Mouse (Mus musculus) left cerebral cortex, adult 2 months (tissue): Measurements from ENCODE around the gene Anxa9. TPM values are rescaled to one million over a fixed set of nuclear protein-coding genes. Genes with fewer than 3 reads are reported as not detected.

Experiments
- DNase-seq, 2 experiments: peaks; one replicate each; pipeline ENCODE4 v3.0.0; 2021 to 2022; ENCODE audit warnings: low spot score in 2 of 2, mixed read lengths in 1 of 2; ENCODE audit errors: extremely low spot score in 1 of 2
- H3K27ac ChIP-seq: fragments of 200-600 bp; 2 replicates; pipeline ENCODE4 v1.8.1; 2022
- H3K4me3 ChIP-seq: fragments of 200-600 bp; 2 replicates; pipeline ENCODE4 v1.8.1; 2022
- CTCF ChIP-seq: fragments of 200-600 bp; IDR thresholded peaks from 2 replicates; pipeline ENCODE4 v1.8.1; 2022; ENCODE audit warnings: antibody characterized with exemption, mild to moderate bottlenecking, moderate library complexity
- intact Hi-C: fragments of 180-260 bp; cut with DNase I; formaldehyde crosslinking; loops from one replicate; pipeline ENCODE4 v1.15.1; 2025
- total RNA-seq, 2 experiments: library from RNA; stranded (reverse); gene quantifications; 2 replicates each; pipeline ENCODE4 v1.2.3; 2021

Anxa9 gene
- total RNA-seq, 2 experiments from 2014 or later, result 0.61 to 1.00 TPM

GRCm38 (mm10) chr3:95319701-95320625 is 13.0 kb upstream of the Anxa9 start:
- DNase-seq, result peak in 1 of 2 experiments; percentile 16
- Histone ChIP-seq H3K4me3 (no peak overlapping the region), H3K27ac (peak overlapping the region; percentile 64)
- intact Hi-C loops, result no loop called here
- no peak for TF ChIP-seq CTCF

- intact Hi-C loops, result no loop called here
- DNase-seq, result no peak
- no peak for TF ChIP-seq CTCF
- peak overlapping the region; percentile 38; the same call in 1 of the 2 replicates for H3K27ac ChIP-seq
- H3K4me3 ChIP-seq, result no peak overlapping the region
Measured at GRCm38 (mm10) chr3:95319110-95319509, 12.1 kb upstream of the Anxa9 start.

GRCm38 (mm10) chr3:95318548-95318947 is 11.6 kb upstream of the Anxa9 start:
- TF ChIP-seq CTCF, result no peak
- H3K27ac ChIP-seq, result peak overlapping the region; percentile 38; the same call in 1 of the 2 replicates
- H3K4me3 ChIP-seq, result no peak overlapping the region
- peak in 1 of 2 experiments; percentile 16 for DNase-seq
- intact Hi-C loops, result no loop called here

DNA sequence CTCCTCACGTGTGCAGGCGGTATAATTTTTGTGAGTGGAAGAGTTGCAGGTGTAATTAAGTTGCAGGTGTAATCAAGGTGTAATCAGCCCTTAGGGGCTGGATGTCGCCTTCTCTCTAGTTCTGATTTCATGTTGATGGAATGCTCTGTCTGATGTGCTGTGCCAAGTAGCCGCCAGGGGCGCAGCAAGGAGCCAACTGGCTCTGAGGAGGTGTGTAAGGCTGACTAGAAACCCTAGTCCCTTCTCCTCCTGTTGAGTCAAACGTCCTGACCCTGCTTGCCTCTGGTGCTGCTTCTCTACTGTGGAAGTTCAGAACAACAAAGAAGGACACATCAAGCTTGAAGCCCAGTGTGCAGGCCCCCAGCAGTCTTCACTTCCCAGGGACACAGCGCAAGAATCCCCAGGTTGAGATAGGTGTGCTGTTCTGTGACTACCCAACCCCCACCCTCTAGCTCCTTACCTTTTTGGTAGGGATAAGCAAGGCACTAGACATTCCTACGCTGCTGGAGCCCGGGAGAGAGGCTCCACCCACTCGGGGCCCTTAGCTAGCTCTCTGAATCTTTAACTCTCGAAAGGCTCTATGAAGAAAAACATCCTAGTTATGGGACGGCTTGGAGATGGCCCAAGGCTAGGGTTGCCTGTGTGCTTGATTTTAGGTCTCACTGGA is 10.6 kb upstream of the Anxa9 start:
- peak; percentile 40 to 47 for DNase-seq
- Histone ChIP-seq H3K4me3 (no peak overlapping the region), H3K27ac (peak overlapping the region; percentile 34; the same call in 1 of the 2 replicates)
- TF ChIP-seq CTCF, result peak; percentile 77
- intact Hi-C loops, result no loop called here

GRCm38 (mm10) chr3:95315844-95316550 is 9.0 kb upstream of the Anxa9 start:
- no peak for DNase-seq
- peak overlapping the region; percentile 85 for H3K27ac ChIP-seq
- TF ChIP-seq CTCF, result no peak
- H3K4me3 ChIP-seq, result peak overlapping the region; percentile 72
- intact Hi-C loops, result no loop called here

- H3K4me3 ChIP-seq, result peak overlapping the region; percentile 72
- intact Hi-C loops, result no loop called here
- DNase-seq, result peak; percentile 66 to 72
- TF ChIP-seq CTCF, result peak; percentile 20
- peak overlapping the region; percentile 85 for H3K27ac ChIP-seq
Measured at GRCm38 (mm10) chr3:95315094-95315843, 8.3 kb upstream of the Anxa9 start.

GRCm38 (mm10) chr3:95314486-95315093 is 7.6 kb upstream of the Anxa9 start, which contains the start of gene Cers2:
Cers2 (plus strand) TSS chr3:95314791.
- TF ChIP-seq CTCF, result no peak
- intact Hi-C loops, result no loop called here
- Histone ChIP-seq H3K4me3 (peak within 1 kb of the TSS; percentile 72), H3K27ac (peak within 1 kb of the TSS; percentile 85)
- no peak for DNase-seq

DNA sequence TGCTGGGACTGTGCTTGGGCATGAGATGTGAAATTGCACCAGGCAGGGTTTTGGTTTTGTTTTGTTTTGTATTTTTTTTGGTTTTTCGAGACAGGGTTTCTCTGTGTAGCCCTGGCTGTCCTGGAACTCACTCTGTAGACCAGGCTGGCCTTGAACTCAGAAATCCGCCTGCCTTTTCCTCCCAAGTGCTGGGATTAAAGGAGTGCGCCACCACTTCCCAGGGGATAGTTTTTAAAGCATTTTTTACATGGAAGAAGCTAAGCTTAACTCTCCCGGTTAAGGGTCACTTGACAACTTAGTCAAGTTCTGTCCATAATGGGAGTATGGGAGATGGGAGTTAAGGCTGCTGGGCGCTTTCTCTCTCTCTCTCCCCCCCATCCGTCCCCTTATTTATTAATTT is 7.1 kb upstream of the Anxa9 start:
- Histone ChIP-seq H3K27ac (no peak overlapping the region), H3K4me3 (no peak overlapping the region)
- intact Hi-C loops, result no loop called here
- DNase-seq, result no peak
- TF ChIP-seq CTCF, result no peak

DNA sequence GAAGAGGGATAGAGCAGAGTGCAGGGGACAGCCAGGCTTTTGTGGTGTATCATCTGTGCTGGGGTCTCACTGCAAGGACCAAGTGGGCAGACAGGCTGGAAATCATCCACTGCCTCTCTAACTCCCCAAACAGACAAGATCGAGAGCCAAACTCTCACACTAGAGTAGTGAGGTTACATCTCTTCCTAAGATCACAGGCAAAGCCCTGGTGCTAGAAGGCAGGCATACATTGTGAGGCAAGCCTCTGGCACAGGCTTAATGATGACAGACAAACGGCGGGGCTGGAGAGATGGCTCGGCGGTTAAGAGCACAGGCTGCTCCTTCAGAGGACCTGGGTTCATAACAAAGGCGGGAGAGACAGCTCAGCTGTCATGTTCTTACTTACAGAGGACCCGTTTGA is 6.5 kb upstream of the Anxa9 start:
- Histone ChIP-seq H3K27ac (no peak overlapping the region), H3K4me3 (no peak overlapping the region)
- DNase-seq, result no peak
- no peak for TF ChIP-seq CTCF
- intact Hi-C loops, result loop anchor here (2.0 kb wide), 1 partner anchor 31 kb away; the partner anchor contains the start of gene Prune1

GRCm38 (mm10) chr3:95312623-95313022 is 5.6 kb upstream of the Anxa9 start:
- no peak for DNase-seq
- TF ChIP-seq CTCF, result no peak
- Histone ChIP-seq H3K27ac (no peak overlapping the region), H3K4me3 (no peak overlapping the region)
- intact Hi-C loops, result loop anchor here (2.0 kb wide), 1 partner anchor 30 kb away; the partner anchor contains the start of gene Prune1
